Mouse (Mus musculus) ES-Bruce4 (cell line): ENCODE results near the gene Entpd1.

Experiments used
- CTCF ChIP-seq: IDR thresholded peaks from one replicate; pipeline ENCODE4 v1.8.1; 2011; ENCODE audit warnings: low read depth, low read length
- POLR2A ChIP-seq: IDR thresholded peaks from one replicate; pipeline ENCODE4 v1.8.1; 2011; ENCODE audit warnings: low read length; ENCODE audit not compliant: insufficient read depth

DNA sequence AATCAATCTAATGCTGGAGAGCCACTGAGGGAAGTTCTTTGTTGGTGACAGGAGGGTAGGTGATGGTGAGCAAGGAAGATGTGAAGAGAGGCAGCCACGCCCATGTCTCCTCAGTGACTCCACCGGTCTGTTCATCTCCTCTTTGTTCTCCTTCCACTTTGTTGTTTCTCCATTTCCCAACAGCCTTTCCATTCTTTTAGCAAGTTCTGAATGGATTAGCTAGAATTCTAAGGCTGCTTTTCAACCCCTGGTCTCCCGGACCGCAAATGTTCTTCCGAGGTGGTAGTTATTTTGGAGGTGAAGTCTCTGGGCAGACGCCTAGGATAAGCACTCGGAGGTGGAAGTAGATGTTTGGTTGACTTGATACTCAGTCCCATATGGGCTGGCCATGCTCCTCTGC, 72.4 kb downstream of the Entpd1 start:
- TF ChIP-seq POLR2A (no peak), CTCF (no peak)
